Mouse (Mus musculus) midbrain, embryonic 12.5 days (tissue): ENCODE data around the gene Tcf25. TPM values are rescaled to one million over a fixed set of nuclear protein-coding genes. Genes with fewer than 3 reads are reported as not detected.

Source experiments
- ATAC-seq: fragments of 200-750 bp; cut with Nextera tagmentation; 2 replicates; pipeline ENCODE4 v1.8.0; 2017; ENCODE audit warnings: low read depth, moderate TSS enrichment, moderate library complexity; ENCODE audit not compliant: low FRiP score
- H3K27ac ChIP-seq: fragments of 300-500 bp; sonication (generic); replicated peaks from 2 replicates; pipeline ENCODE4 v1.5.1; 2016; ENCODE audit warnings: mild to moderate bottlenecking
- H3K27me3 ChIP-seq: fragments of 300-500 bp; sonication (generic); 2 replicates; pipeline ENCODE4 v1.6.1; 2016; ENCODE audit warnings: mild to moderate bottlenecking
- H3K36me3 ChIP-seq: fragments of 300-500 bp; sonication (generic); 2 replicates; pipeline ENCODE4 v1.6.1; 2016
- H3K4me1 ChIP-seq: fragments of 300-500 bp; sonication (generic); 2 replicates; pipeline ENCODE4 v1.6.1; 2016
- H3K4me2 ChIP-seq: fragments of 300-500 bp; sonication (generic); replicated peaks from 2 replicates; pipeline ENCODE4 v1.6.1; 2016; ENCODE audit warnings: mild to moderate bottlenecking, moderate library complexity
- H3K4me3 ChIP-seq: fragments of 300-500 bp; sonication (generic); 2 replicates; pipeline ENCODE4 v1.5.1; 2016; ENCODE audit warnings: mild to moderate bottlenecking
- H3K9ac ChIP-seq: fragments of 300-500 bp; sonication (generic); replicated peaks from 2 replicates; pipeline ENCODE4 v1.6.1; 2016; ENCODE audit warnings: mild to moderate bottlenecking, moderate library complexity
- H3K9me3 ChIP-seq: fragments of 300-500 bp; sonication (generic); 2 replicates; pipeline ENCODE4 v1.6.1; 2016; ENCODE audit warnings: mild to moderate bottlenecking
- WGBS: fragments of 180-500 bp; shearing (Covaris S2); methylation state at CpG from one replicate; pipeline ENCODE4 v1.1.7; 2016; 5-methylcytosine and 5-hydroxymethylcytosine counted together
- polyA plus RNA-seq: library from polyadenylated mRNA; unstranded; fragments of >200 nt; fragmentation: Nextera tagmentation; extraction: Ambion mirVana; gene quantifications from 2 replicates; pipeline ENCODE4 v1.2.1, GENCODE M21; 2016

The Tcf25 gene
- polyA plus RNA-seq, 1 experiment from 2014 or later, result 202 TPM

DNA sequence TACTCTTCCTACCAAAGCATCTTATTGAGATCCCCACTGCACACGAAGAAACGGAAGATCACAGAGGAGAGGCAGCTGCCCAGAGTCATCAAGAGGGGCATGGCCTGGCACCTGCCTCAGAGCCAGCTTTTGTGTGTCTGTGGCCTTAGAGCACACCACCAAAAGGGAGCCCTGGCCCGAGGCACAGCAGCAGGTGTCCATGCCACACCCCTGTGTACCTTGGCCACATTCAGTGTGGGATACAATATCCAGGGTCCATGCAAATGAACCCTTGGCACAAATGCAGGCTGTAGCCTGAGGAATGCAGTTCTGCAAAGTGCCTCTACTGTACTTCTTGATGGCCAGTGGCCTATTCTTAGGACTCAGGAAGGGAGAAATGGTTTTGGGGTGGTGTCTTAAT, 36.1 kb upstream of the Tcf25 start:
- H3K9me3 ChIP-seq, result no peaks in the 10 kb centered on the region
- H3K4me2 ChIP-seq, result no peak overlapping the region
- H3K36me3 ChIP-seq, result no peaks in the 10 kb centered on the region
- no peak overlapping the region for H3K4me3 ChIP-seq
- ATAC-seq, result no peak
- H3K9ac ChIP-seq, result no peak overlapping the region
- H3K27me3 ChIP-seq, result no peaks in the 10 kb centered on the region
- peaks cover 13% of the 10 kb centered on the region for H3K4me1 ChIP-seq
- WGBS, result 83% methylated on average over 3 of the region's 3 CpGs
- no peak overlapping the region for H3K27ac ChIP-seq

DNA sequence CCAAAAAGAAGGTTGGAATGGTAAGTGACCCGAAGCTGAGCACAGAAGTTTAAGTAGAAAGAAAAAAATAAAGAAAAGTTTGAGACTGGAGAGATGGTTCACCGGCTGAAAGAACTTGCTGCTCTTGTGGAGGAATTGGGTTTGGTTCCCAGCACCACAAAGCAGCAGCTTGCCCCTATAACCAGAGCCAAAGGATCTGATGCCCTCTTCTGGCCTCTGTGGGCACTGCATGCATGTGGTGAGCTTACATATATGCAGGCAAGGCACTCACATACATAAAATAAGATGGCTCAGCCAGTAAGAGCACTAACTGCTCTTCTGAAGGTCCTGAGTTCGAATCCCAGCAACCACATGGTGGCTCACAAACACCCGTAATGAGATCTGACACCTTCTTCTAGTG, 33.5 kb upstream of the Tcf25 start:
- Histone ChIP-seq H3K27ac (no peak overlapping the region), H3K27me3 (no peaks in the 10 kb centered on the region), H3K4me2 (no peak overlapping the region), H3K4me3 (no peak overlapping the region), H3K9ac (no peak overlapping the region), H3K36me3 (no peaks in the 10 kb centered on the region), H3K9me3 (no peaks in the 10 kb centered on the region), H3K4me1 (no peaks in the 10 kb centered on the region)
- 97% methylated on average over 4 of the region's 4 CpGs for WGBS
- ATAC-seq, result no peak

DNA sequence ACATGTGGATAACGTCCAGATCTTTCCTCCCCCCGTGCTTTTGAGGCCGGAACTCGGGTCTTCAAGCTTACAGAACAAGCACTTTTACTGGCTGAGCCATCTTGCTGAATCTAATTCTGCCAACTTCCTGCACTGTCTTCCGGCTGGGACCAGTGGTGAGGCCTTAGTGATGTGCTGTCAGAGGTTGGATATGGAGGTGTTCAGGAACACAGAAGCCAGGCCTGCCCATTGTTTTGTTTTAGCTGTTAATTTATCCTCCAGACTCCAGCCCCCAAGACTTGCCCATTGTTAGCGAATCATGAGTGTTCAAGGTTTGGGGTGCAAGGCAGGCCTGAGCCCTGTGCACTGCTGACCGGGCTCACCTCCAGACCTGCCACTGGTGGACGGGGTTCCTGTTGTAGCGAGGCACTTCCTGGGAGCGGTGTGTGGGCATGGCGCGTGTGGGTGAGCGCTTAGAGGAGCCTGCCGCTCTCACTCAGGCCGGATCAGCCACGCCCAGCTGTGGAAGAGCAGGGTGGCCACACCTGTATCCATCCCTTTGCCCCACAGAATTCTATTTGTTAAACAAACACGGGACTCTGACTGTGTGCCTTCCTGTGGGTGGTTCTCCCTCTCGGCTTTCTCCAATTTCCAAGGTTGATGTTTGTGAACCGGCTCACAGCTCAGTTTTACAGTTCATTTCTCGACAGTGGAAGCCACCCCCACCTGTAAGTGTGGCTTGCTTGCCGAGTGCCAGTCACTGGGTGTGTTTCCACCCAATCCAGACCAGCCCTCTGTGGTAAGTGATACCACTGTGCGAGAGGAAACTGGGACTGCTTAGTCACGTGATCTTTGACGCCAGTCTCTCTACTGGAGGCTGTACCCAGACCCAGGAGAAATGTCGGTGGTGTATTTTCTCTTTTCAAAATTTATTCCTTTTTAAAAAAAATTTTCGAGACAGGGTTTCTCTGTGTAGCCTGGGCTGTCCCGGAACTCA, 32.2 kb upstream of the Tcf25 start:
- Histone ChIP-seq H3K27me3 (no peaks in the 10 kb centered on the region), H3K36me3 (no peaks in the 10 kb centered on the region), H3K27ac (no peak overlapping the region), H3K9me3 (no peaks in the 10 kb centered on the region), H3K4me2 (no peak overlapping the region), H3K4me1 (no peaks in the 10 kb centered on the region), H3K9ac (no peak overlapping the region), H3K4me3 (no peak overlapping the region)
- 90% methylated on average over 27 of the region's 27 CpGs for WGBS
- no peak for ATAC-seq

DNA sequence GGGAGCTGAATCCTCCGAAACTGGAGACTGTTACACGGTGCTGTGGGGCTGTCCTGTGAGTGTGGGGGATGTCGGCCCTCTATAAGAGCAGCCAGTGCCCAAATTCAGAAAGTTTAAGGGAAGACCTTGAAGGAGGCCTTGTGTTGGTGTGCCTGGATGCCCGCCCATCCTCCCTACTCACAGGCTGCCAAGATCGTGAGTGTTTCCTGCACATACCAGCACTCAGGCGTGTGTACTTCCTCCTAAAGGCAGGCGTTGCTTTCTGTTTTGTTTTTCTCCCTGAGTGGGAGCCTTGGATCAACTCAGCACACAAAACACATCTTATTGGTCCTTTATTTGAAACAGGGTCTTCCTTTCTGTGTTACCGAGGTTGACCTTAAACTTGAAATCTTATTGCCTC, 31.3 kb upstream of the Tcf25 start:
- WGBS, result 89% methylated on average over 8 of the region's 8 CpGs
- no peak for ATAC-seq
- Histone ChIP-seq H3K4me2 (no peak overlapping the region), H3K27ac (no peak overlapping the region), H3K4me3 (no peak overlapping the region), H3K36me3 (no peaks in the 10 kb centered on the region), H3K4me1 (no peaks in the 10 kb centered on the region), H3K27me3 (no peaks in the 10 kb centered on the region), H3K9ac (no peak overlapping the region), H3K9me3 (no peaks in the 10 kb centered on the region)

DNA sequence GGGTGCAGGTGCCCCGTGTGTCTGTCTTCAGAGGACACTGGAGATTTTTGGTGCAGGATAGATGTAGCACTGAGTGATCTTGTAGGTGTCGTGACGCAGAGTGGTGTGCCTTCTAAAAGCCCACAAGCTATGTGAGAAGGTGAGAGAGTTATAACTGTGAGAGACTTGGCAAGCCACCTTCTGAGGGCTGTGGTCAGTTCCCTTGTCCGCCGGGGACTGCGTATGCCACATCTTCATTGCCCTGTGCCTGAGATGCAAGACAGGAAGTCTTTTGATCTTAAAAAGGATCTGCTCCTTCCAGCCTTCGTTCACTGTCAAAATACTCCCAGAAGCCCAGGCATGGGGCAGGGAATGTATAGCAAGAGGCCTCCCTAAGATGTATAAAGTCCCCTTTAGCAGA, 30.6 kb upstream of the Tcf25 start:
- Histone ChIP-seq H3K4me2 (no peak overlapping the region), H3K27ac (no peak overlapping the region), H3K9ac (no peak overlapping the region), H3K9me3 (no peaks in the 10 kb centered on the region), H3K4me1 (no peaks in the 10 kb centered on the region; the same call in 1 of the 2 replicates), H3K4me3 (no peak overlapping the region), H3K36me3 (0 out of 2 replicates have a peak, but pooled peaks cover 4% of the 10 kb centered on the region), H3K27me3 (no peaks in the 10 kb centered on the region)
- ATAC-seq, result no peak
- WGBS, result 89% methylated on average over 7 of the region's 7 CpGs

DNA sequence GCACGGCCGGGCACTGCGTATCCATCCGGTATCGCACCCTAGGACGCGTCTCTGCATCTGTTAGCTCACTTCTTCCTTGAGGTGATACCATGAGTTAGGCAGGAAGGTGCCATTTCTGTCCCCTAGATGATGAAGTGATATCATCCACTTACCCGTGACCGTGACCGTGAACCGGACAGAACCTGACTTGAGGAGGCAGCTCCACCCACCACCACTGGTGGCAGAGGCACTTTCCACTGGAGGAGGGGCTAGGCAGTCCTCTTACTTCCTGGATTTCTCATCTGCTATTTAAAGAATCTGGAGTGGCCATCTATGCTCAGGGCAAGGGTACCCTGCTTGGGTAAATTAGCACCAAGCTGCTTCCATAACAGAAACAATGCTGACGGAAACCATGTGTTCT, 30.1 kb upstream of the Tcf25 start:
- H3K36me3 ChIP-seq, result peaks cover 9% of the 10 kb centered on the region; the same call in 1 of the 2 replicates
- ATAC-seq, result no peak
- no peaks in the 10 kb centered on the region; the same call in 1 of the 2 replicates for H3K4me1 ChIP-seq
- 87% methylated on average over 12 of the region's 12 CpGs for WGBS
- no peak overlapping the region for H3K4me3 ChIP-seq
- H3K9ac ChIP-seq, result no peak overlapping the region
- no peak overlapping the region for H3K27ac ChIP-seq
- no peak overlapping the region for H3K4me2 ChIP-seq
- H3K27me3 ChIP-seq, result no peaks in the 10 kb centered on the region
- H3K9me3 ChIP-seq, result no peaks in the 10 kb centered on the region

DNA sequence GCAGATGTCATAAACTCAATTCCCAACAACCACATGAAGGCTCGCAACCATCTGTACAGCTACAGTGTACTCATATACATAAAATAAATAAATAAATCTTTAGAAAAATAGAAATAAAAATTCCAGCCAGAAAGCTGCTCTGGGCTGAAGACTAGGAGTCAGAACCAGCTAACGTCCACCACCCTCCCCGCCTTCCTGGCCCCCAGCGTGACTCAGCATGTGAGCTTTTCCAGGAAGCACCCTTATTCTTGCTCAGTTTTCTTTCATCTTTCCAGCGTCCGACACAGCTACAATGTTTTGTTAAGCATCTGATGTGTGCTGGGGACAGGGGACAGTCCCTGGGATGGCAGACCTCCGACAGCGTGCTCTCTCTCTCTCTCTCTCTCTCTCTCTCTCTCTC, 28.4 kb upstream of the Tcf25 start:
- ATAC-seq, result no peak
- Histone ChIP-seq H3K9me3 (no peaks in the 10 kb centered on the region), H3K27ac (no peak overlapping the region), H3K36me3 (peaks cover 9% of the 10 kb centered on the region; the same call in 1 of the 2 replicates), H3K4me1 (no peaks in the 10 kb centered on the region; the same call in 1 of the 2 replicates), H3K4me3 (no peak overlapping the region), H3K4me2 (no peak overlapping the region), H3K9ac (no peak overlapping the region), H3K27me3 (no peaks in the 10 kb centered on the region)
- WGBS, result 89% methylated on average over 8 of the region's 8 CpGs

DNA sequence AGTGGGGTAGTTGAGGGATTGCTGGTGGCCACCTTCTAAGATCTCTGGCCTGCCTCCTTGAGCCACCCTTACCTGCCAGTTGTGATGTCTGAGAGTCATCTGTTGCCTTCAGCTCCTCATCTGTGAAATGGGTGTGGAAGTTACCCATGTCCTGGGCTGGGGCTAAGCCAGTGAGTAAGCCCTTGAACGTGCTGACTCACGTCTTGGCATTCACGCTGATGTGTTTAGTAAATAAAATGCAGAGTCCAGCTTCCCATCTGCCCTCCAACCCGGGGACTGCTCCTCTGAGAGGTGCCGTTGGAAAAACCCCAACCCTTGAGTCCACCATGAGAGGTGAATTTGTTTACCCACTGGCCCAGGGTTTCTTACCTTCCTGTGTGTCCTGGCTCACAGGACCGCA, 27.7 kb upstream of the Tcf25 start:
- WGBS, result 91% methylated on average over 6 of the region's 6 CpGs
- H3K27me3 ChIP-seq, result no peaks in the 10 kb centered on the region
- H3K36me3 ChIP-seq, result peaks cover 9% of the 10 kb centered on the region; the same call in 1 of the 2 replicates
- no peak overlapping the region for H3K27ac ChIP-seq
- no peaks in the 10 kb centered on the region; the same call in 1 of the 2 replicates for H3K4me1 ChIP-seq
- no peak overlapping the region for H3K4me2 ChIP-seq
- no peak overlapping the region for H3K4me3 ChIP-seq
- ATAC-seq, result no peak
- H3K9ac ChIP-seq, result no peak overlapping the region
- no peaks in the 10 kb centered on the region for H3K9me3 ChIP-seq

DNA sequence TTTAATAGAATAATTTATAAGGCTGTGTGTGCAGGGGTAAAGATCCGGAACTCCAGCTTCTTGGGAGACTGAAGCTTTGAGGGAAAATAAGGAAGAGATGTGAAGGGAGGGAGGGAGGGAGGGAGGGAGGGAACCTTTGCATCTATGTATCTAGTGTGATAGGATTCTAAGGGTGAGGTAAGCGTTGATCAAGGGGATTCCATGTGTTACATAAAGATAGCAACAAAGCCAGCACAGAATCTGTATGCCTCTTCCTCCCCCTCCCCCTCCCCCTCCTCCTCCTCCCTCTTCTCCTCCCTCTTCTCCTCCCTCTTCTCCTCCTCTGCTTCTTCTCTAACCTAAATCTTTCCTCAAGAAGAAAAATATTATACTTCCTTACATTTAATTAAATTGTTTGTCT, 26.3 kb upstream of the Tcf25 start:
- Histone ChIP-seq H3K27me3 (no peaks in the 10 kb centered on the region), H3K4me1 (no peaks in the 10 kb centered on the region; the same call in 1 of the 2 replicates), H3K9me3 (no peaks in the 10 kb centered on the region), H3K4me3 (no peak overlapping the region), H3K36me3 (peaks cover 9% of the 10 kb centered on the region; the same call in 1 of the 2 replicates), H3K9ac (no peak overlapping the region), H3K4me2 (no peak overlapping the region), H3K27ac (no peak overlapping the region)
- WGBS, result 93% methylated on average over 2 of the region's 2 CpGs
- ATAC-seq, result no peak

DNA sequence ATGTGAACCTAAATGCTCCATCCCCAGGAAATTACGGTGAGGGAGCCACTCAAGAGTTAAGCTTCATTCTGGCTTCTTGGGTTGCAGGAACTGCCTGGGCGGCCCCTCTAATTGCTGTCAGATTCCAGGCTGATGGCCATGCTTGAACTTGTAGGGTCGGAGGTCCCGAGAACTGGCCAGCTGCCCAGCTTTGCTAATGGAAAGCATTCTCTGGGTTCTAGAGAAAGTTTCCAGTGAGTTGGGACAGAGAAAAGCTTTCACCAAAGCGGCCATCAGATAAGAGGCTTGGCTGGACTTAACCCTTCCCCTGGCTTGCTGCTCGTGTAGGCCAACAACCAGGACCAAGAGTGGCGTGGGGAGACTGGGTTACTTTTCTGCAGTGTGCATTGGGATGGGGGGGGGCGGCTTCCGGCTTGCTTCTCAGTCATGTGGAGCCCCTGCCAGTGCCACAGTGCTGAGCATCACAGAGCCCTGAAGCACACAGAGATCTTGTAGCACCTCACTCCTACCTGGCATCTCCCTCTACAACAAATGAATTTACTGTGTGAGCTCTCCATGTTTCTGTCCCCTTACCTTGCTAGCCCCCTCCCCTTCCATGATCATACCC, 25.2 kb upstream of the Tcf25 start:
- peaks cover 4% of the 10 kb centered on the region for H3K4me1 ChIP-seq
- H3K9me3 ChIP-seq, result no peaks in the 10 kb centered on the region
- ATAC-seq, result no peak
- H3K36me3 ChIP-seq, result peaks cover 9% of the 10 kb centered on the region; the same call in 1 of the 2 replicates
- H3K9ac ChIP-seq, result no peak overlapping the region
- WGBS, result 71% methylated on average over 9 of the region's 9 CpGs
- H3K4me3 ChIP-seq, result no peak overlapping the region
- H3K27ac ChIP-seq, result no peak overlapping the region
- no peaks in the 10 kb centered on the region for H3K27me3 ChIP-seq
- no peak overlapping the region for H3K4me2 ChIP-seq

DNA sequence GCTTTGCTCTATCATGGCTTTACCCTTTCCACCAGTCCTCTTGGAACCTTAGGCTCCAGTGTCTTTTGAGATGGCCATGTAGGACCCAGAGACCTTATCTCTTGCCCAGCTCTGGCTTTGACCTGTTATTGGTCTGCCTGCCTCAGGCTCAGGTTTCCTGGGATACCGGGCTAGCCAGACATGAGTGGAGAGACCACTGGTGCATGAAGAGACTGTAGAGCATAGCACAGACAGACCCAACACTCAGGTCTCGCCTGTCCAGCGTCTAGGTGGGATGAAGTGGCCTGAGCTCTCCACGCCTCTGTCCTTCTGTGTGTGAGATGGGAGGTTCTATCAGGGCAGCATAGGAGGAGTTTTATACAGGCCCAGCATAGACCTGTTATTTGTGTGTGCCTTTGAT, 24.5 kb upstream of the Tcf25 start:
- no peaks in the 10 kb centered on the region for H3K9me3 ChIP-seq
- H3K27me3 ChIP-seq, result no peaks in the 10 kb centered on the region
- H3K4me2 ChIP-seq, result no peak overlapping the region
- H3K4me3 ChIP-seq, result no peak overlapping the region
- no peak overlapping the region for H3K27ac ChIP-seq
- peaks cover 12% of the 10 kb centered on the region; the same call in 1 of the 2 replicates for H3K36me3 ChIP-seq
- no peak overlapping the region for H3K9ac ChIP-seq
- ATAC-seq, result no peak
- peaks cover 5% of the 10 kb centered on the region for H3K4me1 ChIP-seq
- WGBS, result 82% methylated on average over 4 of the region's 4 CpGs

DNA sequence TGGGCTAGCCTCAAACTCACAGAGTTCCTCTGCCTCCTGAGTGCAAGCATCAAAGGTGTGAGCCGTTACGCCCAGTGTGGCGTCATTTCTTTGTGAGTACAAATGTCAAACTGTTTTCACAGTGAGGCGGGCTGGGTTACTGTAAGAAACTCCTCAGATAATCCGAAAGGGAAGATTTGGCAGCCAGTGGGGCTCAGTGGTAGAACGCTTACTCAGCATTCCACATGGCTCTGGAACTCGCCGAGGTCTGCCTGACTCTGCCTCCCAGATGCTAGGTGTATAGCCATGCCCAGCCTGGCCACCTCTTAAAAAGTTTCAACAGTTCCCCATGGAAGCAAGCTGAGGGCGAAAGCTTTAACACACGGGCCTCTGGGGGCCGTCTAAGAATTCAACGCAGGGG, 21.4 kb upstream of the Tcf25 start:
- ATAC-seq, result no peak
- Histone ChIP-seq H3K4me1 (peaks cover 5% of the 10 kb centered on the region), H3K27ac (no peak overlapping the region), H3K9me3 (no peaks in the 10 kb centered on the region), H3K4me3 (no peak overlapping the region), H3K9ac (no peak overlapping the region), H3K4me2 (no peak overlapping the region), H3K36me3 (peaks cover 24% of the 10 kb centered on the region), H3K27me3 (no peaks in the 10 kb centered on the region)
- WGBS, result 88% methylated on average over 12 of the region's 12 CpGs
